Mouse (Mus musculus) gastrocnemius, postnatal 36 days (tissue): ENCODE data around the gene Crx. TPM values are rescaled to one million over a fixed set of nuclear protein-coding genes. Genes with fewer than 3 reads are reported as not detected.
"Not testable (repeated sequence)": the region's sequence is repeated elsewhere in the genome, so short reads cannot be mapped to it uniquely, and the experiment has no call there.

Experiments
- DNase-seq, 2 experiments: peaks; one replicate each; pipeline ENCODE4 v3.0.0; 2022
- intact Hi-C: fragments of 180-260 bp; cut with DNase I; formaldehyde crosslinking; loops from one replicate; pipeline ENCODE4 v1.15.1; 2025
- long read RNA-seq, 2 experiments: library from polyadenylated mRNA; stranded (forward); transcript quantifications; one replicate each; pipeline ENCODE4 v2.0.0; 2021
- total RNA-seq, 2 experiments: library from RNA; stranded (reverse); gene quantifications; 2 replicates each; pipeline ENCODE4 v1.2.3; 2021

The Crx gene
- total RNA-seq: not detected
- long read RNA-seq, experiment 1: 0 reads
- long read RNA-seq, experiment 2: 0 reads

DNA sequence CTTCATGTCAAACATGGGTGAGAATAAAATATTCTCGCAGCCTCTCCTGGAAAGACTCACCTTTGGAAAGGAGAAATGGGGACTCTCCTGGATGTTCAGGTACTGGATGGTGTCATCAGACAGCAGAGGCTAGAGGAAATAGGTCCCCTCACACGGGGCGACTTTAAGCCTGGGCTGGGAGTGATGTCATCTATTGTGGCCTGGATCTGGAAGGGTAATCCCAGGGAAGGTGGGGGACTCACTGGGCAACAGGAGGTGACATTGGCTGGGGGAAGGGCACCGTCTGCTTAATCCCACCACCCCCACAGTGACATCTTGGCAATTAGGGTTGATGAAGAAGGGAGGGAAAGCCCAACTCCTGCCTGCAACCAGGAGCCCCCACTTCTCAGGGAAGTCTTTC lies at the start of gene Crx:
Gene Crx (minus strand): TSS at position 213 of the 400 bp plus-strand sequence.
- DNase-seq: no peak
- intact Hi-C loops: no loop called here

- DNase-seq: peak; percentile 91 to 92
- intact Hi-C loops: no loop called here
Observed at GRCm38 (mm10) chr7:15922220-15922773, 42.5 kb upstream of the Crx start, which contains the start of gene Selenow. Selenow (minus strand) TSS chr7:15922402.

DNA sequence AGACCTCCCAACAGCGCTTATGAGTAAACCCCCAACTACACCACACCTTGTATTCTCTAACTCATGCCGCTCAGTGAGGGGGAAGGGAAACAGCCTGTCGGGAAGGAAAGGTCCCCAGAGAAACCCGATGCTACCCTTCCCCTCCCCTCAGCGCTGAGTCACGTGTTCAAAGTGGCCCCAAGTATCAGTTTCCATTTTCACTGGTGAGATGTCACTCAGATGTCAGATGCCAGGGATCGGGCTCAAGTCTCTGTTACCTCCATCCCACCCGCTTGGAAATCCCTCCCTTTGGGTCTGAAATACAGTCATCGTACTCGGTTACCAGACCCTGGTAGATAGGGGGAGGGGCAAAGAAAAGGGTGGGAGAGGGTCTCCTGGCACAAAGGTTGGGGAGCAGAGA lies 42.0 kb upstream of the Crx start:
- intact Hi-C loops: no loop called here
- peak in 1 of 2 experiments; percentile 48 for DNase-seq

- DNase-seq: no peak
- intact Hi-C loops: no loop called here
Observed at GRCm38 (mm10) chr7:15920645-15921190, 41.0 kb upstream of the Crx start.

DNA sequence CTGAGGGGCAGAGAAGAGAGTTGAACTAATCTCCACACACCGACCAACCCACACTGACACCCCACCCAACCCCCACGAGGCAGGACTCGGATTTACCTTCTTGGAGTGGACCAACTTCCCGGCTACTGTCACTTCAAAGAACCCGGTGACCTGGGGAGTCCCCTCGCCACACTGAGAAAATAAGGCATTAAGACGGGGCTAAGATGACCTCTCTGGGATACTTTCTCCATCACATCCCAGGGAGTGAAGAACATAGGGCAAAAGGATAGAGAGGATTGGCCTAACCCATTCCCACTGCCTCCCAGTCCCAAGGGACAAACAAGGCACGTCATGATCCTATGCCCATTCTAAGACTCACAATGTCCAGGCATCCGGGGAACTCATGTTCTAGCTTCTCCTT lies 40.2 kb upstream of the Crx start:
- intact Hi-C loops: no loop called here

DNA sequence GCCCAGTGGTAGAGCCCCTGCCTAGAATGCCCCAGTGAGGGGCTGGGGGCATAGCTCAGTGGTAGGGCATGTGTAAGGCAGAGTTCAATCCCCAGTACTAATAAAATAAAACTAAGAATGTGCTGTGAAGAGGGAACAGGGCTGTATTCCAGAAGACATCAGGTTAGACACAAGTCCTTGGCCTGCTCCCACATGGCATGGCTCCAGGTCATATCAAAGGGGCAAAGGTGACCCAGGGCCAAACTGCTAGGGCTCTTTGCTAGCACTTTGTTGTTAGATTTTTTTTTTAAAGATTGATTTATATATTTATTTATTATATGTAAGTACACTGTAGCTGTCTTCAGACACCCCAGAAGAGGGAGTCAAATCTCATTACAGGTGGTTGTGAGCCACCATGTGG lies 38.6 kb upstream of the Crx start:
- no peak for DNase-seq
- intact Hi-C loops: no loop called here

More for the DNA sequence above, 40.2 kb upstream of the Crx start:
- no peak for DNase-seq

DNA sequence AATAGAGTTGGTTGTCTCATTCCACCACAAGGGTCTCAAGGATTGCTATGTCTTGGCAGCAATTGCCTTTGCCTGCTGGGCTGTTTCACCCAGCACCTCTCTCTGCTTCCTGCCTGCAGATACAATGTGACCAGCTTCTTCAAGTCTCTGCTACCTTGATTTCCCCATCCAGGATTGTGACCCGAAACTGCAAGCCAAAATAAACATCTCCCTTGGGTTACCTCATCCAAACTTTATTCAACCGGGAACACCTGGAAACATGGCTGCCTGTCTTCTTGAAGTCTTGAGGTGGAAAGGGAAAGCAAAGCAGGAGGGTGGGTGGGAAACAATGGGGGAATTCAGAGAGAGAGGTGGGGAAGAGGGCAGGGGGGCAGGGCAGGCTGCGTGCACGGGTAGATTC lies 37.2 kb upstream of the Crx start:
- intact Hi-C loops: no loop called here

GRCm38 (mm10) chr7:15916134-15916723 lies 36.5 kb upstream of the Crx start:
- intact Hi-C loops: no loop called here
- DNase-seq: no peak

More for the DNA sequence above, 37.2 kb upstream of the Crx start:
- no peak for DNase-seq

DNA sequence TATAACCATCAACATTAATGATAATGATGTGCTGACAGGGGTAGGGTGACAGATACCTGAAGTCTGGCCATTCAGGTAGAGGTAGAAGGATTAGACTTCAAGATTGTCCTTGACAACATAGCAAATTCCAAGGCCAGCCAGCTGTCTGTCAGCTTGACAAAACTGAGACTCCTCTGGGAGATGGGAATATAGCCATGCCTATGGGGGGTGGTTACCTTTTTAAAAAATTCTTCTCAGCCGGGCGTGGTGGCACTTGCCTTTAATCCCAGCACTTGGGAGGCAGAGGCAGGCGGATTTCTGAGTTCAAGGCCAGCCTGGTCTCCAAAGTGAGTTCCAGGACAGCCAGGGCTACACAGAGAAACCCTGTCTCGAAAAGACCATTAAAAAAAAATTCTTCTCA lies 35.9 kb upstream of the Crx start:
- intact Hi-C loops, DNase-seq: not testable (repeated sequence)

DNA sequence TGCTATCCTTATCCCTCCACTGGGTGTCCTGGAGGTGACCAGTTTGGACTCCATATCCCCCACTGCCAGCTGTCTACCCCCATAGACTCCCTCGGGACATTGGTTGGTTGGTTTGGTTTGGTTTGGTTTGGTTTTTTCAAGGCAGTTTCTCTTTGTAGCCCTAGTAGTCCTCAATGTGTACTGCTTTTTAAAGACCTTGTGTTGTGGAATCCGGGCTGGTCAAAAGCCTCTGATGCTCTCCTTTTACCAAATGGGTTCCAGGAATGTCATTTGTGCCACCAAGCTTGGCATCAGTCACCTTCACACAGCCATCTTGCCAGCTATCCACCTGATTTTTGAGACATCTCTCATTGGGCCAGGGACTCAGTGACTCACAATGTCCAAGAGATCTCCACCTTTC lies 35.0 kb upstream of the Crx start:
- intact Hi-C loops: no loop called here
- no peak for DNase-seq

DNA sequence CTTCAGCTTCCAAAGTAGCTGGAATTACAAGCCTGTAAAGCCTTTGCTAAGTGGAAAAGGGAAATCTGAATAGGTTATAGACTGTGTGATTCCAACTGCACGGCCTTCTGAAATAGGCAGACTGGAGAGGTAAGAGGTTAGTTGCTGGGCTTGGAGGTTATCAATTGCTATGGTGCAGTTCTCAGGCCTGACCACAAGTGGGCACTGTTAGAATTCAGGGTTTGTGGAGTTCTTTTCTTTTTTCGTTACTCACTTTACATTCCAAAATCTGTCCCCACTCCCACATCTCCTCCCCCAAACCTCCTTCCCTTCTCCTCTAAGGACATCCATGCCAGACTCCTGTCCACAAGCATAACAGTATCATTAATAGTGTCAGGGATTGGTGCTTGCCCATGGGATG lies 34.5 kb upstream of the Crx start:
- DNase-seq: no peak
- intact Hi-C loops: no loop called here

- intact Hi-C loops: no loop called here
- peak; percentile 42 to 52 for DNase-seq
Observed at GRCm38 (mm10) chr7:15912183-15912582, 32.4 kb upstream of the Crx start.

DNA sequence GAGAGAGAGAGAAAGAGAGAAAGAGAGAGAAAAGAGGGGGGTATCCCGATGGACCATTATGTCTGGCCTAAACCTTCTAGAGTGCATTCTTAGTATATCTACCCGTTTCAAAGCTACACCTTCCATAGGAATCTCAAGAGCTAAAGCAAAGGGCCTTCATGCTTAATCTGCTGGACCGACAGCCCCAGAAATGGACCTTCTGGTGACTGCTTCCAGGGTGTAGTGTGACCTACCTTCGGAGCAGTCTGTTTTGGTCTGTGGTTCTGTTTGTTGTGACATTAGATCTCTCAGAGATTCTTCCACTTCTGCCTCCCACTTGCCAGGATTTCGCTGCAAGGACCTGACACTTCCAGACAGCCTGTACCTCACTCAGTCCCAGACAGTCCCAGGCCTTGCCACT lies 30.8 kb upstream of the Crx start:
- no peak for DNase-seq
- intact Hi-C loops: no loop called here

DNA sequence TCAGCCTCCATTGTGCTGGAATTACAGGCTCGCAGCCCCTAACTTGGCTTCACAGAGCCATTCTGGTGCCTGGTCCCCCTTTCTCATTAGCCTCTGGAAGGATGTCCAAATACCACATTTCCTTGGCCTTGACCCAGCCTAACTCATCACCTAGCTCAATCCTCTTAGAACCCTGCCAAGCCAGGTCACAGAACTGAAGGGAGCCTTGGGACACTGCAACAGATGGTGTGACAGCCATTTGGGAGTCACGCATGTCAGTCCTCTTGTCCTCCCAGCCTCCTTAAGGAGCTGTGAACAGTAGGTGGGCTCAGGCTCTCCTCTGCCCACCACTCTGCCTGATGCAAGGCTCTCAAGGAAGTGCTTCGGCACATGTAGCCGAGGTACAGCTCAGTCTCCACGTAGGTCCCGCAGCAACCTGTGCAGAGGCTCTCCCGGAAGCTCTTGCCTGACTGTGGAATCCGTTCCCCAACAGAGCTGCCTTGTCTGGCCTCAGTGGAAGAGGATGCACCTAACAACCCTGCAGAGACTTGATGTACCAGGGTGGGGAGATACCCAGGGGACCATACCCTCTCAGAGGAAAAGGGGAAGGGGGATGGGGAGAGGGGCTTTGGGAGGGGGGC lies 28.3 kb upstream of the Crx start:
- no peak for DNase-seq
- intact Hi-C loops: no loop called here

GRCm38 (mm10) chr7:15906602-15907001 lies 26.8 kb upstream of the Crx start:
- intact Hi-C loops: no loop called here

GRCm38 (mm10) chr7:15905861-15906260 lies 26.1 kb upstream of the Crx start:
- intact Hi-C loops: no loop called here

More at GRCm38 (mm10) chr7:15906602-15907001, 26.8 kb upstream of the Crx start:
- no peak for DNase-seq

DNA sequence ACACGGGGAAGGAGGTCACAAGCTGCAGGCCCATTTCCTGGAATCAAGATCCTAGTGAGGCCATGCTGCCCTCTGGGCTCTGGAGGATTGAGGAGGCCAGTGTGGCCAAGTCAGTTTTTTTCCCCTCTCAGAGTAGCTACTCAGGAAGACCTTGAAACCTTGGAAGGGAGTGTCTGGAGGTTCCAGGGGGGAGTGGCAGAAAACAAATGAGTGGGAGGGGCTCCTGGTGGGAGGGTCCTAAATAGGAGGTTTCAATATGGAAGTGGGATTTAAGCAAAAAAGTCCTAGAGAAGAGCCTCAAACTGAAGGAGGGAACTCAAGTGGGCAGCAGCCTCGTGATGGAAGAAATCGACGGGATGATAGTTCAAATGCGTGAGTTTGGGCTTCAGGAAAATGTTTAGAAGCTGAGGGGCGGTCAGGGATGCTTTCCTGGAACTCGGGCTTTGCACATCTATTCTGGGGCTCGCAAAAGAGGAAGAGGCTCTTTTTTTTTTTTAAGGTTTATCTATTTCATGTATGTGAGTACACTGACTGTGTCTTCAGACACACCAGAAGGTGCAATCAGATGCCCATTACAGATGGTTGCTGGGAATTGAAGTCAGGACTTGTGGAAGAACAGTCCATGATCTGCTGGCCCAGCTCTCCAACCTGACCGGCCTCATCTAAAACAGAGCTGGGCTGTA lies 21.7 kb upstream of the Crx start:
- DNase-seq: no peak
- intact Hi-C loops: no loop called here

More at GRCm38 (mm10) chr7:15905861-15906260, 26.1 kb upstream of the Crx start:
- DNase-seq: no peak

DNA sequence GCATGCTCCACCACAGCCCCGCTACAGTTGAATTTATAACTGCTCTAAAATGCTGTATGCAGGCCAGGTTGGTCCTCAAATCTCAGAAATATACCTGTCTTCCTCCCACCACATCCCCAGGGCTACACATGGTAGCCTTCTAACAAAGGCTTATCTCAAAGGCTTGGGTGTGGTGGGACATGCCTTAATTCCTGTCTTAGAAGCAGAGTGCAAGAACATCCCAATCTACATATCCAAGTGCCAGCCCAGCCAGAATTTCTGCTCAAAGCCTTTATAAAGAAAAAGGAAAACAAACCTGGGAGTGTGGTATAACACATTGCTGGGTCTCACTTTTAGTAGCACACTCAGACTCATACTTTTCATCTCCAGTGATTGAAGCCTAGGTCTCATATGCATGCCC lies 14.5 kb upstream of the Crx start:
- no peak for DNase-seq
- intact Hi-C loops: loop anchor here (10.0 kb wide), 1 partner anchor 59 kb away; the partner anchor contains the start of gene Obox6

DNA sequence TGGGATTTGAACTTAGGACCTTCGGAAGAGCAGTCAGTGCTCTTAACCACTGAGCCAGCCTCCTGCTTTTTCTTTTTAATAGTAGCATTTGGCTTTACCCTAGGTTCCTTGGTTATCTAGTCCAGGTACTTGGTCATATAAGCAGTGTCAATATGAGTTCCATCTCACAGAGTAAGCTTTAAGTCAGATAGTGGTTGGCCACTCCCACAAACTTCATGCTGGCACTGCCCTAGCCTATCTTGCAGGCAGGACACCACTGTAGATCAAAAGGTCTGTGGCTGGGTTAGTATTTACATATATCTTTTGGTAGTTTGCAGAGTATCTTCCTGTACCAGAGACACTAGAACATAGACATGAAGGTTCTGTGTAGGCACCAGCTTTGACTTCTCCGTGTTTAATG lies 4.4 kb upstream of the Crx start:
- DNase-seq: no peak
- intact Hi-C loops: no loop called here

DNA sequence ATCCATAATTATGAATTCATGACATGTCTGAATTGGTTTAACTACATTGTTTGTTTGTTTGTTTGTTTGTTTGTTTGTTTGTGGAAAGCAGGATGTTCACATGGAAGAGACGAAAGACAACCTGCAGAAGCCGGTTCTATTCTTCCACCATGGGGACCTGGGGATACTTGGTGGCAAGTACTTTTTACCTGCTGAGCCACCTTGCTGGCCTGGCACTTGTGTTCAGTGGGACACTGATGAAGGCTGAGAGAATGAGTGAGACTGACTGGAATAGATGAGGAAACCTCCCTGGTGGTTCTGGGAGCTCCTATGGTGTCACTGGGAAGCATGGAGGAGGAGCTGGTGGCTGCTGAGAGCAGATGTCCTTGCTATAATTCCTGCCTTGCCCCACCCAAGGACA lies 2.5 kb upstream of the Crx start, which contains the start of gene Crxos:
Gene Crxos (plus strand): TSS at position 301 of the 400 bp plus-strand sequence.
- DNase-seq: no peak
- intact Hi-C loops: no loop called here

- DNase-seq: no peak
- intact Hi-C loops: no loop called here
Observed at GRCm38 (mm10) chr7:15881831-15882230, 2.1 kb upstream of the Crx start.
